Mouse (Mus musculus) hindbrain, embryonic 12.5 days (tissue): Measurements from ENCODE around the gene Atf6. TPM values are rescaled to one million over a fixed set of nuclear protein-coding genes. Genes with fewer than 3 reads are reported as not detected.

Experiments
- ATAC-seq: fragments of 200-750 bp; cut with Nextera tagmentation; 2 replicates; pipeline ENCODE4 v1.8.0; 2017; ENCODE audit warnings: moderate TSS enrichment; ENCODE audit not compliant: low FRiP score
- H3K27ac ChIP-seq: fragments of 300-500 bp; sonication (generic); 2 replicates; pipeline ENCODE4 v1.5.1; 2016; ENCODE audit warnings: mild to moderate bottlenecking
- H3K27me3 ChIP-seq: fragments of 300-500 bp; sonication (generic); 2 replicates; pipeline ENCODE4 v1.6.1; 2016; ENCODE audit warnings: mild to moderate bottlenecking
- H3K36me3 ChIP-seq: fragments of 300-500 bp; sonication (generic); 2 replicates; pipeline ENCODE4 v1.6.1; 2016; ENCODE audit warnings: mild to moderate bottlenecking
- H3K4me1 ChIP-seq: fragments of 300-500 bp; sonication (generic); 2 replicates; pipeline ENCODE4 v1.6.1; 2016
- H3K4me2 ChIP-seq: fragments of 300-500 bp; sonication (generic); replicated peaks from 2 replicates; pipeline ENCODE4 v1.6.1; 2016; ENCODE audit warnings: mild to moderate bottlenecking
- H3K4me3 ChIP-seq: fragments of 300-500 bp; sonication (generic); 2 replicates; pipeline ENCODE4 v1.5.1; 2016; ENCODE audit warnings: mild to moderate bottlenecking
- H3K9ac ChIP-seq: fragments of 300-500 bp; sonication (generic); 2 replicates; pipeline ENCODE4 v1.6.1; 2016; ENCODE audit warnings: mild to moderate bottlenecking, moderate library complexity
- H3K9me3 ChIP-seq: fragments of 300-500 bp; sonication (generic); replicated peaks from 2 replicates; pipeline ENCODE4 v1.6.1; 2016; ENCODE audit warnings: mild to moderate bottlenecking
- WGBS: fragments of 180-500 bp; shearing (Covaris S2); methylation state at CpG from one replicate; pipeline ENCODE4 v1.1.7; 2016; 5-methylcytosine and 5-hydroxymethylcytosine counted together
- polyA plus RNA-seq: library from polyadenylated mRNA; unstranded; fragments of >200 nt; fragmentation: Nextera tagmentation; extraction: Ambion mirVana; gene quantifications from 2 replicates; pipeline ENCODE4 v1.2.1, GENCODE M21; 2016

Gene Atf6
- polyA plus RNA-seq, 1 experiment from 2014 or later: 10.3 TPM

GRCm38 (mm10) chr1:170815287-170816004 lies 52.1 kb downstream of the Atf6 start:
- no peak for ATAC-seq
- Histone ChIP-seq H3K36me3 (no peaks in the 10 kb centered on the region), H3K4me3 (no peak overlapping the region), H3K4me2 (no peak overlapping the region), H3K9me3 (no peaks in the 10 kb centered on the region), H3K27ac (no peak overlapping the region), H3K9ac (no peak overlapping the region), H3K27me3 (no peaks in the 10 kb centered on the region), H3K4me1 (no peaks in the 10 kb centered on the region)
- 99% methylated on average over 2 of the region's 2 CpGs for WGBS

- H3K4me2 ChIP-seq: no peak overlapping the region
- no peaks in the 10 kb centered on the region for H3K36me3 ChIP-seq
- 79% methylated on average over 5 of the region's 5 CpGs for WGBS
- no peak overlapping the region for H3K27ac ChIP-seq
- H3K9me3 ChIP-seq: no peaks in the 10 kb centered on the region
- no peaks in the 10 kb centered on the region for H3K4me1 ChIP-seq
- no peak for ATAC-seq
- no peak overlapping the region for H3K4me3 ChIP-seq
- H3K27me3 ChIP-seq: no peaks in the 10 kb centered on the region
- no peak overlapping the region for H3K9ac ChIP-seq
These were observed 54.7 kb downstream of the Atf6 start for GRCm38 (mm10) chr1:170812822-170813221.

GRCm38 (mm10) chr1:170807600-170808270 lies 59.8 kb downstream of the Atf6 start:
- Histone ChIP-seq H3K27ac (no peak overlapping the region), H3K9ac (no peak overlapping the region), H3K4me1 (no peaks in the 10 kb centered on the region), H3K4me2 (no peak overlapping the region), H3K36me3 (no peaks in the 10 kb centered on the region), H3K9me3 (no peaks in the 10 kb centered on the region), H3K27me3 (no peaks in the 10 kb centered on the region), H3K4me3 (no peak overlapping the region)
- WGBS: 87% methylated on average over 2 of the region's 2 CpGs
- ATAC-seq: no peak

- 56% methylated on average over 11 of the region's 11 CpGs for WGBS
These were observed 62.9 kb downstream of the Atf6 start for GRCm38 (mm10) chr1:170804721-170805120.

GRCm38 (mm10) chr1:170802669-170803068 lies 64.9 kb downstream of the Atf6 start:
- H3K9ac ChIP-seq: no peak overlapping the region
- WGBS: 76% methylated on average over 7 of the region's 7 CpGs
- no peak overlapping the region for H3K4me3 ChIP-seq
- no peaks in the 10 kb centered on the region for H3K27me3 ChIP-seq
- H3K4me2 ChIP-seq: no peak overlapping the region
- H3K27ac ChIP-seq: no peak overlapping the region
- no peaks in the 10 kb centered on the region for H3K9me3 ChIP-seq
- ATAC-seq: no peak
- H3K4me1 ChIP-seq: no peaks in the 10 kb centered on the region
- peaks cover 3% of the 10 kb centered on the region; the same call in 1 of the 2 replicates for H3K36me3 ChIP-seq

More at GRCm38 (mm10) chr1:170804721-170805120, 62.9 kb downstream of the Atf6 start:
- no peak overlapping the region for H3K27ac ChIP-seq
- H3K27me3 ChIP-seq: no peaks in the 10 kb centered on the region
- no peak overlapping the region for H3K4me3 ChIP-seq
- H3K9ac ChIP-seq: no peak overlapping the region
- H3K36me3 ChIP-seq: no peaks in the 10 kb centered on the region
- no peak for ATAC-seq
- no peaks in the 10 kb centered on the region for H3K4me1 ChIP-seq
- H3K4me2 ChIP-seq: no peak overlapping the region
- no peaks in the 10 kb centered on the region for H3K9me3 ChIP-seq

- Histone ChIP-seq H3K4me2 (no peak overlapping the region), H3K9ac (no peak overlapping the region), H3K27me3 (no peaks in the 10 kb centered on the region), H3K36me3 (peaks cover 3% of the 10 kb centered on the region; the same call in 1 of the 2 replicates), H3K4me1 (no peaks in the 10 kb centered on the region), H3K9me3 (no peaks in the 10 kb centered on the region), H3K4me3 (no peak overlapping the region), H3K27ac (no peak overlapping the region)
- no peak for ATAC-seq
- 79% methylated on average over 3 of the region's 3 CpGs for WGBS
These were observed 66.9 kb downstream of the Atf6 start for GRCm38 (mm10) chr1:170800694-170801093.

- no peak for ATAC-seq
- 87% methylated on average over 9 of the region's 9 CpGs for WGBS
These were observed 71.7 kb downstream of the Atf6 start for GRCm38 (mm10) chr1:170795741-170796347.

GRCm38 (mm10) chr1:170791542-170791941 lies 76.0 kb downstream of the Atf6 start:
- Histone ChIP-seq H3K27me3 (no peaks in the 10 kb centered on the region), H3K4me3 (no peak overlapping the region), H3K27ac (no peak overlapping the region), H3K9me3 (no peaks in the 10 kb centered on the region), H3K9ac (no peak overlapping the region), H3K4me1 (no peaks in the 10 kb centered on the region), H3K36me3 (peaks cover 14% of the 10 kb centered on the region), H3K4me2 (no peak overlapping the region)
- WGBS: 85% methylated on average over 6 of the region's 6 CpGs
- ATAC-seq: no peak

More at GRCm38 (mm10) chr1:170795741-170796347, 71.7 kb downstream of the Atf6 start:
- Histone ChIP-seq H3K27ac (no peak overlapping the region), H3K9ac (no peak overlapping the region), H3K4me2 (no peak overlapping the region), H3K9me3 (no peaks in the 10 kb centered on the region), H3K36me3 (peaks cover 13% of the 10 kb centered on the region), H3K4me3 (no peak overlapping the region), H3K27me3 (no peaks in the 10 kb centered on the region), H3K4me1 (no peaks in the 10 kb centered on the region)

- Histone ChIP-seq H3K36me3 (peaks cover 19% of the 10 kb centered on the region), H3K27me3 (no peaks in the 10 kb centered on the region), H3K9me3 (no peaks in the 10 kb centered on the region), H3K27ac (no peak overlapping the region), H3K4me1 (no peaks in the 10 kb centered on the region), H3K4me3 (no peak overlapping the region), H3K9ac (no peak overlapping the region), H3K4me2 (no peak overlapping the region)
- no peak for ATAC-seq
- 87% methylated on average over 3 of the region's 3 CpGs for WGBS
These were observed 76.6 kb downstream of the Atf6 start for GRCm38 (mm10) chr1:170791001-170791400.

GRCm38 (mm10) chr1:170787643-170788042 lies 79.9 kb downstream of the Atf6 start:
- WGBS: 65% methylated on average over 1 of the region's 1 CpGs
- H3K27ac ChIP-seq: no peak overlapping the region
- peaks cover 17% of the 10 kb centered on the region for H3K36me3 ChIP-seq
- H3K4me2 ChIP-seq: no peak overlapping the region
- no peaks in the 10 kb centered on the region for H3K4me1 ChIP-seq
- no peak overlapping the region for H3K4me3 ChIP-seq
- no peaks in the 10 kb centered on the region for H3K9me3 ChIP-seq
- no peak for ATAC-seq
- no peak overlapping the region for H3K9ac ChIP-seq
- H3K27me3 ChIP-seq: no peaks in the 10 kb centered on the region

- Histone ChIP-seq H3K4me2 (no peak overlapping the region), H3K36me3 (peaks cover 13% of the 10 kb centered on the region), H3K4me3 (no peak overlapping the region), H3K9ac (no peak overlapping the region), H3K27me3 (no peaks in the 10 kb centered on the region), H3K4me1 (no peaks in the 10 kb centered on the region), H3K27ac (no peak overlapping the region), H3K9me3 (no peaks in the 10 kb centered on the region)
- no peak for ATAC-seq
- 94% methylated on average over 14 of the region's 14 CpGs for WGBS
These were observed 80.8 kb downstream of the Atf6 start for GRCm38 (mm10) chr1:170786570-170787341.

GRCm38 (mm10) chr1:170777688-170778087 lies 89.9 kb downstream of the Atf6 start:
- H3K4me1 ChIP-seq: no peaks in the 10 kb centered on the region
- H3K4me3 ChIP-seq: no peak overlapping the region
- ATAC-seq: no peak
- WGBS: 91% methylated on average over 4 of the region's 4 CpGs
- no peaks in the 10 kb centered on the region for H3K9me3 ChIP-seq
- no peaks in the 10 kb centered on the region for H3K36me3 ChIP-seq
- no peak overlapping the region for H3K27ac ChIP-seq
- H3K27me3 ChIP-seq: no peaks in the 10 kb centered on the region
- no peak overlapping the region for H3K9ac ChIP-seq
- no peak overlapping the region for H3K4me2 ChIP-seq
